Mouse (Mus musculus) E14TG2a.4 (cell line): ENCODE data around the gene Atxn7.

Experiments
- CTCF ChIP-seq: conservative IDR thresholded peaks from 2 replicates; pipeline ENCODE4 v1.5.1; 2014; ENCODE audit warnings: low read length
- NANOG ChIP-seq: IDR thresholded peaks from 2 replicates; pipeline ENCODE4 v1.6.1; 2014; ENCODE audit warnings: borderline replicate concordance, low read length, mixed read lengths
- POU5F1 ChIP-seq: IDR thresholded peaks from 2 replicates; pipeline ENCODE4 v1.6.1; 2014; ENCODE audit warnings: low read length, borderline replicate concordance

DNA sequence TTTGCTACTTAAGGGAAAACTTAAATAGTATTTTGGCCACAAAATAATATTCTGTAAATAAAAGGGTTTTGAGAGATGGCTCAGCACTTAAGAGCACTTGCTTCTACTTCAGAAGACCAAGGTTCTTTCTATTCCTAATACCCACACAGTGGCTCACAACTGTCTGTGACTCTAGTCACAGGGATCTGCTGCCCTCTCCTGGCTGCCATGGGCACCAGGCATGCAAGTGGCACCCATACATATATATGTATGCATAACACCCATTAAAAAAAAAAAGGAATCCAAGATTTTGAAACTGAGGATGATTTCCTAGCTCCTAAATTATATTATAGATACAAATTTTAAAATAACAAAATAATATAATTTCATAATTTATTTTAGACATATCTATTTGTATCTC lies 10.8 kb upstream of the Atxn7 start:
- TF ChIP-seq CTCF (peak; percentile 60), NANOG (no peak), POU5F1 (no peak)
